Mouse (Mus musculus): ENCODE data around the gene Alg14. TPM values are rescaled to one million over a fixed set of nuclear protein-coding genes. Genes with fewer than 3 reads are reported as not detected.

Gene Alg14
- polyA plus RNA-seq, 1 experiment, result 6.4 TPM

DNA sequence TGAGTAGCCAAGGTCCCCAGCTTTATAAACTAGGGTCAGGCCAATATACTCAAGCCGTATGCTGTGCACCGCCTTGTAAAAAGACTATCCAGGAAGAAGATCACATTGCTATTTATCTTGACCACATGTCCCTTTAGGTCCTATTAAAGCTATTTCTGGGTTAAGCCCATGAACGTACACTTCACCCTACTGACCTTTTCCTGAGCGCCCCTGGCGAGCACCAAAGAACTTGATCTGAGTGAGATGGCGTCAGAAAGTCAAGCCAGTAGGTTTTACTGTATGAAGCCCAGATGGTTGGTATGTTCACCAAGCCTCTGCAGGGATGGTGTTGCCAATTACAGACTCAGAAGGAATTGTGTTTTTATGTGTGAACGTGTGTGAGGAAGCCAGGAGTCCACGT is 35.4 kb upstream of the Alg14 start:
- peaks cover 9% of the 10 kb centered on the region; the same call in 1 of the 2 replicates for H3K4me1 ChIP-seq (ENCODE audit: control insufficient read depth, insufficient read depth, insufficient read length, low read length)
- H3K27me3 ChIP-seq (ENCODE audit: control insufficient read depth, insufficient read depth, low read length), result no peaks in the 10 kb centered on the region
- 94% methylated on average over 8 of the region's 8 CpGs for WGBS
- H3K27ac ChIP-seq (ENCODE audit: insufficient read depth, low read depth, low read length), result no peak overlapping the region
- TF ChIP-seq POLR2A (IDR thresholded peaks at IDR 0.05; ENCODE audit: low read depth, low read length) (no peak), CTCF (IDR thresholded peaks at IDR 0.05; ENCODE audit: extremely low read depth, insufficient read length, insufficient replicate concordance, low read depth, low read length) (no peak)
- no peak overlapping the region for H3K4me3 ChIP-seq (ENCODE audit: low read depth, low read length)
- H3K36me3 ChIP-seq (ENCODE audit: control insufficient read depth, insufficient read depth, low read length), result no peaks in the 10 kb centered on the region

DNA sequence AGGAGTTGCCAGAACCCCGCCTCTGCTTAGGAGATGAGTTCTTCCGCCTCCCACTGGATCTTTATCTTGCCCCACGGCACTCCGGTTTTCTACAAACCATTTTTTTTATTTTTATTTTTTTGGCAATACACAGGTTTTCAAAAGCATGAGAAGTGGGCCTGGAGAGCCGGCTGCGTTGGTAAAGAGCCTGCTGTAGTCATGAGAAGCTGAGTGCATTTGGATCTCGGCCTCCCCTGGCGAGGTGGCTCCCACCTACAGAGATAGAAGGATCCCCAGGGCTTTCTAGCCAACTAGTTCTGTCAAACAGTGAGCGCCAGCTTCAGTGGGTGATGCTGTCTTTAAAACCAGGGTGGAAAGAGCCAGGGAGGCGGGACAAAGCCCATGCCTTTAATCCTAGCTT is 34.2 kb upstream of the Alg14 start:
- H3K27me3 ChIP-seq (ENCODE audit: control insufficient read depth, insufficient read depth, low read length), result 0 out of 2 replicates have a peak, but pooled peaks cover 3% of the 10 kb centered on the region
- whole genome bisulfite sequencing, result 93% methylated on average over 10 of the region's 10 CpGs
- no peak overlapping the region for H3K27ac ChIP-seq (ENCODE audit: insufficient read depth, low read depth, low read length)
- H3K4me1 ChIP-seq (ENCODE audit: control insufficient read depth, insufficient read depth, insufficient read length, low read length), result peaks cover 9% of the 10 kb centered on the region; the same call in 1 of the 2 replicates
- H3K4me3 ChIP-seq (ENCODE audit: low read depth, low read length), result no peak overlapping the region
- H3K36me3 ChIP-seq (ENCODE audit: control insufficient read depth, insufficient read depth, low read length), result no peaks in the 10 kb centered on the region
- TF ChIP-seq POLR2A (IDR thresholded peaks at IDR 0.05; ENCODE audit: low read depth, low read length) (no peak), CTCF (IDR thresholded peaks at IDR 0.05; ENCODE audit: extremely low read depth, insufficient read length, insufficient replicate concordance, low read depth, low read length) (no peak)

DNA sequence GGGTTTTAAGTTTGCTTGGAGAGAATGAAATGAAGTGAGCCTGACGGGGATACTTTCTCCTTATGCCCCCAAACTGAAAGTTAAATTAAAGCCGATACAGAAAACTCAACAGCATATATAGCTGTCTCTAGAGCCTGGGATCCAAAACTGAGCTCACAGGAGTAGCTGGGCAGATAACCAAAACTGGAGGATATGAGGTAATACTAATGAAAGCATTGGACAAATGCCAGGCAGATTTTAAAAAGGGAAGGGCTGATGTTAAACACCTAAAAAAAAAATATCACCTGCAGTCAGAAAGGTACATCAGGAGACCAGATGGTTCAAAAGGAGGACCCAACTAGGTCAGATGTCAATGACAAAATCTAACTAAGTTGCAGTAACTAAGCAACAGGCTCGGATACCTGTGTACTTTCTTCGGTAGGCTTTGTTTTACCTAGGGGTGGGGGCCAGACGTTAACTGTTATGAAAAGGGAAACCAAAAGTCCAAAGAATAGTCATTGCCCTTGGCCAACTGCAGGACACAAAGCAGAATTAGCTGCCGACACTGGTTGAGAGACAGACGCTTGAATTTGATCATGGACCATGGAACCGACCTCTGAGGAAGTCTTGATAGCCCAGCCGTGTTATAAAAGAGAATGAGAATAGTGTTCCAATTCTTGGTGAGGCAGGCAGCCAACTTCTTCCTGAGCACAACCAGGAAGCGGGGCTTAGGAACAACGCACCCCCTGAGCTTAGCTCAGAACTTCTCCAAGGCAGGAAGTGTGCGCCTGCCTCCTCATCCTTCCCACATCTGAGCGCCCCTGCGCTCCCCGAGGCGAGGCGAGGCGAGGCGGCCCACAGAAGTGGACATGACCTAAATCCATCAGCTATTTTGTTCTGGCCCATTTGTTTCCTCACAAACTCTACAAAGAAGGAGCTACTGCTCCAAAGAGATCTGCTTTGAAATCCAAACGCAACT is 32.8 kb upstream of the Alg14 start:
- WGBS, result 15% methylated on average over 20 of the region's 20 CpGs
- Histone ChIP-seq H3K4me1 (ENCODE audit: control insufficient read depth, insufficient read depth, insufficient read length, low read length) (peaks cover 9% of the 10 kb centered on the region; the same call in 1 of the 2 replicates), H3K27ac (ENCODE audit: insufficient read depth, low read depth, low read length) (peak overlapping the region; percentile 48), H3K27me3 (ENCODE audit: control insufficient read depth, insufficient read depth, low read length) (0 out of 2 replicates have a peak, but pooled peaks cover 3% of the 10 kb centered on the region), H3K36me3 (ENCODE audit: control insufficient read depth, insufficient read depth, low read length) (no peaks in the 10 kb centered on the region), H3K4me3 (ENCODE audit: low read depth, low read length) (peak overlapping the region; percentile 27)
- TF ChIP-seq CTCF (IDR thresholded peaks at IDR 0.05; ENCODE audit: extremely low read depth, insufficient read length, insufficient replicate concordance, low read depth, low read length) (no peak), POLR2A (IDR thresholded peaks at IDR 0.05; ENCODE audit: low read depth, low read length) (no peak; the same call in 1 of the 2 replicates)

DNA sequence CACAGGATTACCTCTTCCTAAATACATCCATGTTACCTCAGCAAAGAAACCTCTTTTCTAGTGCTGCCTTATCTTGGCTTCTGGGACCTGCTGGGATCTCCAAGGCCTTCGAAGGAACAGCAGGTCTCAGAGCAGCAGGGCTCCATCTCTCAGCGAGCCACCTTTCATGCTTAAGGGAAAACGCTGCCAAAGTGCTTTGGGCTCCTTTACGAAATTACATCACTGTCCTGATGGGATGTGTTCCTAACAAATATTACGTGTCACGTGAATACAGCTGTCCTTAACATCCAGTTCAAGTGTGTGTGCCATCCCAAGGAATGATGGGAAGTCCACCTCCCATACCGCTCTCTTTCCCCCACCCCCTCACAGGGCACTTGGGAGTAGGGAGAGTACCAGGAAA is 31.5 kb upstream of the Alg14 start:
- Histone ChIP-seq H3K36me3 (ENCODE audit: control insufficient read depth, insufficient read depth, low read length) (no peaks in the 10 kb centered on the region), H3K27ac (ENCODE audit: insufficient read depth, low read depth, low read length) (no peak overlapping the region), H3K4me3 (ENCODE audit: low read depth, low read length) (no peak overlapping the region), H3K27me3 (ENCODE audit: control insufficient read depth, insufficient read depth, low read length) (0 out of 2 replicates have a peak, but pooled peaks cover 3% of the 10 kb centered on the region), H3K4me1 (ENCODE audit: control insufficient read depth, insufficient read depth, insufficient read length, low read length) (peaks cover 9% of the 10 kb centered on the region; the same call in 1 of the 2 replicates)
- WGBS, result 91% methylated on average over 7 of the region's 7 CpGs
- TF ChIP-seq CTCF (IDR thresholded peaks at IDR 0.05; ENCODE audit: extremely low read depth, insufficient read length, insufficient replicate concordance, low read depth, low read length) (no peak), POLR2A (IDR thresholded peaks at IDR 0.05; ENCODE audit: low read depth, low read length) (no peak)

DNA sequence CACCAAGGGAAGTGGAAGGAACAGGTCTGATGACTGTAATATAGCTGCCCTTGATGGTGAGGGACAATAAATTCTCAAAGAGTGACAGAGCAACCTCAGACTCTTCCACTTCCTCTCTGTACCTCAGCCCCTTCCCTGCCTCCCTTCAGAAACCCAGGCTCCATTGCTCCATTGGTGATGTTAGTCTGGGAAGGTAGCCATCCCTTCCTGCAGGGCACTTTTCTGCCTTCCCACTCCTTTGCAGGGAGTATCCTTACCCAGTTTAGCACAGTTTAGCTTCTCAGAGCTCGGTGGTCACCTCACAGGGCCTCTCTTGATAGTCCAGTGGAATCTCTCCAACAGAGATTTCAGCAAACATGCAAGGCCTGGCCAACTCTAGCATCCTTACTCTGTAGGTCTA is 30.7 kb upstream of the Alg14 start:
- Histone ChIP-seq H3K4me3 (ENCODE audit: low read depth, low read length) (no peak overlapping the region), H3K27ac (ENCODE audit: insufficient read depth, low read depth, low read length) (no peak overlapping the region), H3K4me1 (ENCODE audit: control insufficient read depth, insufficient read depth, insufficient read length, low read length) (peaks cover 9% of the 10 kb centered on the region; the same call in 1 of the 2 replicates), H3K27me3 (ENCODE audit: control insufficient read depth, insufficient read depth, low read length) (0 out of 2 replicates have a peak, but pooled peaks cover 3% of the 10 kb centered on the region), H3K36me3 (ENCODE audit: control insufficient read depth, insufficient read depth, low read length) (no peaks in the 10 kb centered on the region)
- TF ChIP-seq POLR2A (IDR thresholded peaks at IDR 0.05; ENCODE audit: low read depth, low read length) (no peak), CTCF (IDR thresholded peaks at IDR 0.05; ENCODE audit: extremely low read depth, insufficient read length, insufficient replicate concordance, low read depth, low read length) (no peak)
- 75% methylated on average over 1 of the region's 1 CpGs for WGBS

DNA sequence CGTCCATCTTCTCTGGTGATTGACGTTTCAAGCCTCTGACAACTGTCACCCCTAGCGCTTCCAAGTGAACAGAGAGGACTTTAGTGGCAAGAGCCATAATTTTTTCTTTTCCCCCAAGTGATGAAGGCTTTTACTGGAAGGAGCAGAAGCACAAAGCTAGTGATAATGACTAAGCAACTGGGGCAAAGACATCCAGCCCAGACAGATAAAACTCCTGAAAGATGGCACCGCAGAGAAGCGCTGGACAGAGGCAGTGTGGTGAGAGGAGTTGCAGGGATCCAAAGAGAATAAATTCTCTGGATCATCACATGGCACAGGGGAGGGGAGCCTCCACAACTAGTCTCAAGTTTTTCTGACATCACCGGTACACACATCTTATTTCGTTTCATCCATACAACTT is 30.3 kb upstream of the Alg14 start:
- peaks cover 9% of the 10 kb centered on the region; the same call in 1 of the 2 replicates for H3K4me1 ChIP-seq (ENCODE audit: control insufficient read depth, insufficient read depth, insufficient read length, low read length)
- 0 out of 2 replicates have a peak, but pooled peaks cover 3% of the 10 kb centered on the region for H3K27me3 ChIP-seq (ENCODE audit: control insufficient read depth, insufficient read depth, low read length)
- WGBS, result 94% methylated on average over 7 of the region's 7 CpGs
- H3K4me3 ChIP-seq (ENCODE audit: low read depth, low read length), result no peak overlapping the region
- H3K36me3 ChIP-seq (ENCODE audit: control insufficient read depth, insufficient read depth, low read length), result no peaks in the 10 kb centered on the region
- no peak overlapping the region for H3K27ac ChIP-seq (ENCODE audit: insufficient read depth, low read depth, low read length)
- TF ChIP-seq POLR2A (IDR thresholded peaks at IDR 0.05; ENCODE audit: low read depth, low read length) (no peak), CTCF (IDR thresholded peaks at IDR 0.05; ENCODE audit: extremely low read depth, insufficient read length, insufficient replicate concordance, low read depth, low read length) (no peak)

DNA sequence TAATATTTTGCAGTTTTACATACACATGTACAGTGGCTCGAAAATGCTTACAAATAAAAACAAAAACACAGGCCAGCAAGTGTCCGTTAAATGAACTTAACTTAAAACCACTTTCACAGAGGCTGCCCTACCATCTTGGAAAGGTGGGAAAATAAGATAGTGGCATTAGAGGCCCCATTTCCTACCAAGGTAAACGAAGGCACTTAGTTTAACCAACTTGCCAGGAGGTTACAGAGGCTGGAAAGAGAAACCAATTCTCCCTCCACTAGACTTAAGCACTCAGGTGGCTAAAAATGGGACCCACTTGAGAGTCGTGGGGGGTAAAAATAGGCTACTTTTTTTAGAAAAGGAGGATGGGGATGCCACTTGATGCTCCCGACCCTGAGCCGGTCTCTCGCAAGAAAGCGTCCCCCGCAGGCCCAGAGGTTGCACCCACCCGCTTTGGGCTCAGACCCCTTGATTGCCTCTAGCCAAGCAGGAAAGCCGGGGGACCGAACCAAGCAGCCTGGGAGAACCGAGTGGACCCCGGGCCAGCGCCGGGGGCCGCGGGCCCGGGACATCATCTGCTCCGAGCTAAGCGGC is 29.5 kb upstream of the Alg14 start:
- TF ChIP-seq POLR2A (IDR thresholded peaks at IDR 0.05; ENCODE audit: low read depth, low read length) (no peak), CTCF (IDR thresholded peaks at IDR 0.05; ENCODE audit: extremely low read depth, insufficient read length, insufficient replicate concordance, low read depth, low read length) (no peak)
- peak overlapping the region; percentile 88 for H3K27ac ChIP-seq (ENCODE audit: insufficient read depth, low read depth, low read length)
- 13% methylated on average over 21 of the region's 21 CpGs for WGBS
- no peaks in the 10 kb centered on the region for H3K36me3 ChIP-seq (ENCODE audit: control insufficient read depth, insufficient read depth, low read length)
- H3K27me3 ChIP-seq (ENCODE audit: control insufficient read depth, insufficient read depth, low read length), result 0 out of 2 replicates have a peak, but pooled peaks cover 3% of the 10 kb centered on the region
- peak overlapping the region; percentile 76 for H3K4me3 ChIP-seq (ENCODE audit: low read depth, low read length)
- H3K4me1 ChIP-seq (ENCODE audit: control insufficient read depth, insufficient read depth, insufficient read length, low read length), result peaks cover 9% of the 10 kb centered on the region; the same call in 1 of the 2 replicates

All from small intestine, adult 2 months (tissue).